Mouse (Mus musculus) T-helper 1 cell (primary cell): ENCODE data around the gene Nacc2.

Source experiments
- in situ Hi-C: fragments of 300-600 bp; cut with MboI, MseI; formaldehyde crosslinking; loops from one replicate; pipeline ENCODE4 v1.15.1; 2025; ENCODE audit warnings: high pct_unique_total_duplicates

Nacc2 gene

DNA sequence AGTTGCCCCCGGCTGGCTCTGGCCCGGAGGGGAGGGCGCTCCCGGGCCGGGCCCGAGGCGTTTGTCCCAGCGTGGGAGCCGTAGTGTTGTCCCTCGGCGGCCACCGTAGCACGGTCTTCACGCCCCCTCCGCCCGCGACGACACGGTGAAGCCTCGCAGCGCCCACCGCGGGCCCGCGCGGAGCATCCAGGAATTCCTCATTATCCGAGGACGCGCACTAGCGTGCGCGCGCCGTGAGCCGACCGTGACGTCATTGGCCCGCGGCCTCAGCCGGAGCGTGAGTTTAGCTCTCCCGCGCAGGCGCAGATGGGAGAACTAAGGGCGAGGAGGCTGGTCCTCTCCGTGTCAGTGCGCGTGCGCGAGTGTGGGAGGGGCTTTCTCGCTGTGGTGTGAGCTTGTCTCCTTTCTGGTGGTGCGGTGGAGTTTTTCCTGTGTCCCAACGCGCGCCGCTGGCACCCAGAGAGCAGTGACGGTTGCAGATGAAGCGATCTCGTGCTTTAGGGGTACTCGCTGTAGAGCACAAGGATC is 17.3 kb upstream of the Nacc2 start:
- in situ Hi-C loops: loop anchor here (5.0 to 10.0 kb wide), 2 partner anchors 94 to 118 kb away; partner anchors contain the start of genes Qsox2 and Ubac1

DNA sequence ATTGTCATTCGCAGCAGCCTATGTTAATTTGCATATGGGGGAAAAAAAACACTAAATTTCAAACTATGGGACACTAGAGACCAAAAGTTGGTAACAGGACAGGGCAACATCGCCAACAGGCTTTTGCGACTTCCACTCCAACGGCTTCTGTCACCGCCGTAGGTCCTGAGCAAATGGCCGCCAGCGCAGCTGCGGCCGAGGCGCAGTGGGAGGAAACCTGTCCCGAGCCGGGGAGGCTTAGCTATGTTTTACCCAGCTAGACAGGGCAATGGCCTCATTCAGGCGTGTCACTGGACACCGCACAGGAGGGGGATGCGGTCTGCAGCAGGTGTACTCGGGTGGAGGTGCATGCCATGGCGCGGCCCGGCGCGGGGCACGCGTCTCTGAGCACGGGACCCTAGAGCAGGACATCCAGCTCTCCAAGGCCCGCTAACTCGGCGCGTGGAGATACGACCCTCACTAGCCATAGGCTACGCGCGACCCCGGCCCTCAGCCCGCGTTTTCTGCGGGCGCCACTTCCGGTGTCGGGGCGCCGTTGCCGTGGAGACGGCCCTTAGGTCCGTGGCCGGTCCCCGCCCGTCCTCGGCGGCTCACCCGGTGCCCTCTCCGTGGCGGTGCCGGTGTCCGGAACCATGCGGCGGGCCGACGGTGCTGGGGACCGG is 16.7 kb upstream of the Nacc2 start:
- in situ Hi-C loops: loop anchor here (5.0 to 10.0 kb wide), 2 partner anchors 95 to 117 kb away; partner anchors contain the start of genes Qsox2 and Ubac1

DNA sequence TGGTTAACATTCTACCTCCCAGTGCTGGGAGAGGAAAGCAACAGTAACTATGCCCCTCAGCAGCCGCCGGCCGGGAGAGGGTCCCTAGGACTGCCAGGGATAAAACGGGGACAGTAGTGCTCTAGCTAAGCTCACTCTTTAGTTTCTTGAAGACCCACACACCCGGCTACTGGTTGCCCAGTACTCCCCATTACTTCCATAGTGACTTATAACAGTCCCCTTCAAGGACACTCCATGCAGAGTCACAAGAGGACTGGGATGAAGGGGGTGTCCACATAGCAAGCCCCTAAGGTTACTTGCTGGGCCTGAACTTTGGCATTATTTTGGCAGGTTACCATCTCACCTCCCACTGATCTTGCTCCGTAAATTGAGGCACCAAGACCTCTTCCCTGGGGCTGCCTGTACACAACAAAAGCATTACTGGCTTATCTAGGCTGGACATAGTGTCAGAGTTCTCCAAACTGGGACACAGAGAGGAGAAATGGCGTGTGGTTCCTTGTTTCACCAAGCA is 16.1 kb upstream of the Nacc2 start:
- in situ Hi-C loops: no loop called here

DNA sequence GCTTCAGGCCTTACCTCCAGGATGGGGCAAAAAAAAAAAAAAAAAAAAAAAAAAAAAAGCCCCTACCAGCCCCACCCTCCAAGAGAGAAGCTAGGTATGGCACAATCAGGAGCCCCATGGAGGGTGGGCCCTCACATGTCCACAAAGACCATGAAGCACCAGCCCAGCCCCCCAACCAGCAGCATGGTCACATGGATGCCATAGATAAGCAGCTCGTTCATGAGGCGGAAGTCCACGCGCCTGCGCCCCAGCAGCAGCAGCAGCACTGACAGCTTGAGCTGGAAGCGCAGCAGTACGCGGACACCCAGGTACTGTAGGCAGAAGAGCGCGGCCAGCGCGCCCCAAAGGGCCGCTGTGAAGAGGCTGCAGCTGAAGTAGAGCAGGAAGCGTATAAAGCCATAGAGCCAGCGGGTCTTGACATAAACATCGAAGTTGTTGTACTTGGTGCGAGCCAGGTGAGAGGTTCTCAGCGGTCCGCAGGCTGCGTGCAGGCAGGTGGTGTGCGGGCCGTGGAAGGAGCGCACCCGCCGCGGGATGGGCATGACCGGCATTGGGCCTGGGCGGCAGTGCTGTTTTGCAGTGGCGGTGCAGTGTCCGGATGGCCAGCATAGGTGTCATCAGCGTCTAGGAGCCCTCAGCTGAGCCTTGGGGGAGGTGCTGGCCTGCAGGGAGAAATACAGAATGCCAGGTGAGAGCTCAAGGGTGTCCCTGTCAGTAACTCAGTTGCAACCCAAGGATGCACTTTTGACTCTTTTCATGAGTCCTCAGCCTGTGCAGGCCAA is 15.4 kb upstream of the Nacc2 start:
- in situ Hi-C loops: no loop called here

DNA sequence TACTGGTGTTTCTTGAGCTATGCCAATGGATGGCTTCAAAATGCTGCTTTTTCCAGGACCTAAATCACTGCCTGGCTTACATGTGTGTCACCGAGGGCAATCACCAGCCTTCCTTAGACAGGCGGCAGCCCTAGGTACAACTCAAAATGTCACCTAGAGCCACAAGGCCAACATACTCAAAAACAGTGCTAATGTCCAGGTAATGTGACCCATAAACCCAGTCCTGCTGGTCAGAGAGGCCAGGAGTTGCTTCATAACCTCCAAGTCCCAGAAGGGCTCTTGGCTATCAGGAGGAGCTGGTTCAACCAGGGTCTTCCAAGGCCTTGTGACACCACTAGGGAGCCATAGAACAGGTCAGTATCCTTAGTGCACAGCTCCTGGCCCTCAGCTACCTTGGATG is 11.6 kb upstream of the Nacc2 start:
- in situ Hi-C loops: no loop called here

DNA sequence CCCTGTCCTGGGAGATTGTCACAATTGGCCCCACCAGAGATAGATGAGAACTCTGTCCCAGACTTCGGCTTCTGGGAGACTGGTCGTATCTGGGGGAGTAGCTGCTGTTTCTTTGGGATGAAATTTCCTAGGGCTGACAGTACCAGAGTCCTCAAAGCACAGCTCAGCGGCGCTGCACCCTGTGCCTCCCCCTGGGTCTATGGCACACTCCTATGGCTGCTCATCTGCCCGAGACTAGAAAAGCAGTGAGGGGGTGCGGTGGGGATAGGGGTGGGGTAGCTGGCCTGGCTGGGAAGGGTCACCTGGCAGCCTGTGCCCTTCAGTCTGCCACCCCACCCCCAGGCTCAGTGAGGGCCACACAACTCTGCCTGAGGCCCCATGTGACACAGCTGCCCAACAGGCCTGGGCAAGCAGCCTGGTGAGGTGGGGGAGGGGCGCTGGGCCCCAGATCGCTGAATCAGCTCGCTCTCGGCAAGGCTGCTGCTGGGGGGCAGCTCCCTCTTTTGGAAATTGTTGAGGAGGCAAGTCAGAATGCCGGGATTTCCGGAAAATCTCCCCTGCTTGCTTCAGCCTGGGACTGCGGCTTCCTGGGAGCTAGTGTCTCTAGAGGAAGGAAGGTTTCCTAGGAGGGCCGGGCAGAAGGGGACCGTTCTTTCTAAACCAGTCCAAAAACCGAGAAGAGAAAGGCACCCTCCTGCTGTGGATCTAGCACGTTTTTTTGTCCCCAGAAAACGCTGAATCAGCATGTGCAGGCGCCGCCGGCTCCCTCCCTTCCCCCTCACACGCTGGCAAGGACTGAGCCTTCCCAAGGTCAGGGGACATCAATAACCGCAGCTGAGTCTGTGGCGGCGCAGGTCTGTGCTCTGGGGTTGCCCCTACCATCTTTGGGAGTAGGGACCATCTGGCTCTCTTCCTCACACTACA is 9.9 kb upstream of the Nacc2 start:
- in situ Hi-C loops: no loop called here

DNA sequence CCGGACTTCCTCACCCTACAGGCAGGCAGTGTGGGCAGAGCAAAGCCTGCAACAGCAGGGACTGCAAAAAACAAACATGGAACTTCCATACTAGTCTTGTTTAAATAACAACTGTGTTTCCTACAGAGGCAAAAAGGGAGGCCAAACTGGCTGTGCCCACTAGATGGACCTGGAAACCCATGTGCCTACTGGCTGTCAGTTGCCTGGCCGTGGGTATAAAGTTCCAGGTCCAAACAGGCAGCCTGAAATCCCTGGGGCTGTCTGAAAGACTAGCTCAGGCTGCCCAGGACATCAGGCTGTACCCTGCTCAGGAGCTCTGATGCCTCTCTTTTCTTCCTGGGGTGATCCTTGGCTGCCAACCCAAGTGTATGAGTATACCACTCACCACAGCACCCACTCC is 8.3 kb upstream of the Nacc2 start:
- in situ Hi-C loops: no loop called here

DNA sequence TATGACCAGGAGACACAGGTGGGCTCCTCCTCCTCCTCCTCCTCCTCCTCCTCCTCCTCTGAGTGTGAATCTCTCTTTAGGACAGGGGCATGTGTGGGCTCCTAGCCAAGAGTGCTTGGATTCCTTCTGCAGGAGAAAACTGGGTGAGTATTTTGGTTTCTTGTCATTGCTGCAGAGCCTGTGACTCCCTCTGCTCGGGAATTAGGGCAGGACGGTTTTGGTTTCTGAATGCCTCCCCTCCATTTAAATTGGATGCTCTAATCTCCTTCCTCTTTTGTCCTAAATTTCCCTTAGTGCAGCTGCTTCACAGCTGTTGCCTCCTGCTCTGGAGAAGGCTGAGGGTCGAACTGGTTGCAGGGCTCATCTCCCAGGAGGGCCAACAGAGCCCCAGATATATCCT is 6.9 kb upstream of the Nacc2 start:
- in situ Hi-C loops: no loop called here

DNA sequence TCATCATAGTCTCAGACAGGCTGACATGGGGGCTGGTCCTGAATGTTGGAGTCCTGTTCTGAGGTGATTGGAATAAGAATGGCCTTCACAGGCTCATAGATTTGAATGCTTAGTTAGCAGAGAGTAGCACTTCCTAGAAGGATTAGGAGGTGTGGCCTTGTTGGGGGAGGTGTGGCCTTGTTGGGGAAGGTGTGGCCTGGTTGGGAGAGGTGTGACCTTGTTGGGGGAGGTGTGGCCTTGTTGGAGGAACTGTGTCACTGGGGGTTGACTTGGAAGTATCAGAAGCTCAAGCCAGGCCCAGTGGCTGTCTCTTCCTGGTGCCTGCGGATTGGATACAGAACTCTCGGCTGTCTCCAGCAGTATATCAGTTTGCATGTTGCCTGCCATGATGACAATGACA is 6.3 kb upstream of the Nacc2 start:
- in situ Hi-C loops: no loop called here

DNA sequence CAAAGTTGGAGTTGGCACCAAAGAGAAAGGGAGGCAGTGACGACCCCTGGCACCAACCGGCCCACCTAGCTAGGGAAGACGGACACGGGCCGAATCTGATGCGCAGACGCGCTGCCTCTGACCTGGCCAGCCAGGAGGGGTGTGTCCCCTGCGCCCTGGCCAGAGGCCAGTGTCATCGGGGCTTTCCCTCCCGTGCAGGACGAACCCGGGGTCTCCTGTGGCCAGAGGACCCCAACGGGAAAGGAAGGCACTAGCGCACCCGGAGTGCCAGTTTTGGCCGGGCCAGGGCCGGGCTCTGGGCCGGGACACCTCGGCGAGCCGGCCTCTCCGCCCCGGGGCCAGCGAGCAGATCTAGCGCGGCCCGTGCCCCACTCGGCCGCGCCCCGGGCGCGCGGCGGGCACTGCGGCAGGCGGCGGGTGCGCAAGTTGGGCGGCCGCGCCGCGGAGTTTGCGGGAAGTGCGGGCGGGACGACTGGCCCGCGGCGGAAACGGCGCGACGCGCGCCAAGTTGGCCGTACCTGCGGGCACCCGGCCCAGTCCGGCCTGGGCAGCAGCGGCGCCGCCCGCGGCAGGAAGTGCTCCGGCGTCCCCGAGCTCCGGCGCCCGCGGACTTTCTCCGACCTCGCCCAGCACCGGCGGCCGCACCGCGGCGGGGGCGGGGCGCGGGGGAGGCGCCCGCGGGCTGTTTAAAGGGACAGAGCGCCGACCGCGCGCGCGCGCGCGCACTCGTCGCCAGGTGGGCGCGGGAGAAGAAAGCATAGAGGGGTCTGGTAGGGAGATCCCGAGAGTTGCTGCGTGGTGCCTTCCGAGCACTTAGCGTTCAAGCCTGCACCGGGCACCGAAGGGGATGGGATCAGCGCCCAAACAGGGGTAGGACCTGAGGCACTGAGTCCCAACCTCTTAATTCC is 595 bp downstream of the Nacc2 start:
- in situ Hi-C loops: no loop called here

DNA sequence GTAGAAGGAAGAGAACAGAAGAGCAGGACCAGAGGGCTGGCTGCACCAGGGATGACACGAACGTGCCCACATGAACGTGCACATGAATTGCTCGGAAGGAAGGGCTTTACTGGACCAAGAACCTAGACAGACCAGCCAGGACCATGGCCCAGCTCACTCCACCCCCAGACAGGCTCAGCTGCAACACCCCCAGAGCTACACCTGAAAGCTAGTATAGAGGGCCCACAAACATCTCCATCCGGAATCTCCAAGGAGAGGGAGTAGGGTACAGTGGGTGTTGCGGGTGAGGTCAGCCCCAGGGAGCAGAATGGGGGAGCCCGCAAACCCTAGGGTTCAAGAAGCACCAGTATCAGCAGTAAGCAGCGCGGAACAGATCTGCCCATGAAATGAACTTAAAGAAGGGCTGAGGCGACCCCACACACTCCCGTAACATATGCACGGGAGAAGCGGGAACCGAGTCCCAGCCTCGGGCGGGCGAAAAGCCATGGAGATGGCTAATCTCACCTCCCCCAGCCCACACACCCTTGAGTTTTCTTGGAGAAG is 1.4 kb downstream of the Nacc2 start:
- in situ Hi-C loops: no loop called here

DNA sequence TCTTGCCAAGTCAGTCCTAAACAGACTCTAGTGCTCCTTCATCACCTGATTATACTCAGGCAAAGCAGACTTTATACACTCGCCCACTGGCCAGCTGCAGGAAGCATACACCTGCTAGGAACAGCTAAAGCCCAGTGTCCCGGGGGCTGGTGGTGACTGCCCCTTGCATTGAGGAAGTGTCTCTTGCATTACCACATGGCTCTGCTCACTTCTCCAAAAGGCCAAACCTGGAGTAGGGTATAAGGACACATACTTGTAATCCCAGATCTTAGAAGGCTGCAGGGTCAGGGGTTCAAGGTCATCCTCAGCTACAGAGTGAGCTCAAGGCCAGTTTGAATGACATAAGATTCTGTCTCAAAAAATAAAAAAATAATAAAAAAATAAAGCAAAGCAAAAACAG is 3.4 kb downstream of the Nacc2 start:
- in situ Hi-C loops: no loop called here

DNA sequence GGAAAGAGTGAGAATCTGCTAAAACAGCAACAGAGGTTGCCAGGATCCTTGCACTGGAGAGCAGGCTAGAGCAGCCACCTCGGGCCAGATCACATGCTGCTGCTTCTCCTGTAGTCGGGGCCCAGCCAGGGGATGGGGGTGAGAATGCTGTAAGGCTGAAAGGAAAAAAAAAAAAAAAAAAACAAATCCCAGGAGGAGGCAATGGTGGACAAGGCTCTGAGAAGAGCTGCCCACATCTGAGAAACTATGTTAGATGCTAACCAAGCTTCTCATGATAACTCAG is 3.8 kb downstream of the Nacc2 start:
- in situ Hi-C loops: no loop called here

DNA sequence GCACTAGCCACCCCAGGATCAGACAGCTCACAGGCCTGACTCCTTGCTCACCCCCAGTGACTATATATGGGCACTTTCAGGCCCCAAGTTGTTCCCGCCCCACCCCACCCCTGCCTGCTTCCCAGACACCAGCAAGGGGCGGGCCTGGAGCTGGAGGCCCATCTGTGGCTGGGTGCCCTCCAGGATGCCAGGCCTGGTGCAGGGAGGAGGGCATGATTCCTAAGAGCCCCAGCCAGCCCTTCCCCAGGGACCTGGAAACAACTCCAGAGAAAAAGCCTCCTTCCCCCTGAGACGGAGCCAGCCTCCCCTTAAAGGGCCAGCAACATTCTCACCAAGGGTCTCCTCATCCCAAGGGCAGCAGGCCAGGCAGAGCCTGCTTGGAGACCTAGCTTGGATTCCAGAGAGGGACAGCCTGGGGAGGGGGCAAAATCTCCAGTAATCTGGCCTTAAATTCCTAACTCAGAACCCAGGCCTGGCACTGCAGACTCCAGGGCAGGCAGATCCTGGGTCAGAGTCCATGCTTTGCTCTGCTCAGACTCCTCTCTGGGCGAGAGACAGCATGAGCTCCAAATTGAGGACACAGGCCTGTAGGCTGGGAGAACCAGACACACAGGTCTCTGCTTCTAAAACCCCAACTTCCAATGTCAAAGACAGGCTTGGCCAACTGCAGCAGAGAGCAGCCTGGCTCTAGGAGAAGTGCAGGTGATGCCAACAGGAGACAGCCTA is 4.3 kb downstream of the Nacc2 start:
- in situ Hi-C loops: no loop called here

DNA sequence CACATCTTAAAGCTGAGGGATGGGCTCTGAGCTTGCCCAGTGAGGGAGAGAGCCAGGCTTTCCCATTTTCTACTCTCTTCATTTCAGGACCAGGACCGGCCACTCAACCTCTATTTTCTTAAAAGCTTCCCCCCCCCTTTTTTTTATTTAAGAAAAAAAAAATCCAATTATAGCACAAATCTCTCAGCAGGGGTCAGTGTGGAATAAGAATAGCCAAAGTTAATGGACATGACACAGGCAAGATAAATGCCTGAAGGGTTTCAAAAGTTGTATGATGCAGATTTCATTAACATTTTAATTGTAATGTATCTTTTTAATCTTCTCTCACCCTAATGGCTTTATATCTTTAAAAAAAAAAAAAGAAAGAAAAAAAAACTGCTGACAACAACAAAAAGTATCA is 5.4 kb downstream of the Nacc2 start:
- in situ Hi-C loops: no loop called here

DNA sequence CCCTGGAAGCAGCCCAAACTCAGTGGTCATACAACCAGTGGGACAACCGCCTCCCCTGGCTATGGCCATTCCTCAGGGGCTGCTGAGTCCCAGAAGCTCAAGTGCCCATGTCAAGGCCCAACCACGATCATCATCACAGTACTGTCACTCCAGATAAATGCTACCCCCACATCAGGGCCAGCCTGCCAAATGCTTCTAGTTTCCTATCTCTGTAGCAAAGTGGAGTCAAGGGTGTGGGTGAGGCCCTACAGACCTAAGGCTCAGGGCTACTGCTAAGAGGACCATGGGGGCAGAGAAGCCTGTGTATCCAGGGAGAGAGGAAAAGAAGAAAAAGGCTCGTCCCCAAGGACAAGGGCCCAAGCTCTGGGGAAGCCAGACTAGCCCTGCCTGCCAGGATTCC is 6.5 kb downstream of the Nacc2 start:
- in situ Hi-C loops: no loop called here

DNA sequence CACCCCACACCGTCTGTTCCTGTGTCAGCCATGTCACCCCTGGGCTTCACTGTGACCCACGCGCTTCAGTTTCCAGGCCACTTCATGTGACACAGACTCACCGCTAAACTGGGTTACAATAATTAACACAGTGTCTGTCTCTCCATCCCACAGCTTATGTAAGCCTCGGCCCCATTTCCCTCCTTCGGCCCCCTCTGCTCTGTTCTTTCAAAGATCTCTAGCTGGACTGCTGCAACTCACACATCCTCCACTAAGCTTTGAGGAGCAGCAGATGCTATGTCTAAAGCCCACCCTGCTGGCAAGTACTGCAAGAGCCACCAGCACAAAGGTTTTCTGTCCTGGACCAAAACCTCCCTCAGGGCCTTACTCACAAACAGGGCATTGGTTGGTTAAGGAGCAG is 7.8 kb downstream of the Nacc2 start:
- in situ Hi-C loops: no loop called here

DNA sequence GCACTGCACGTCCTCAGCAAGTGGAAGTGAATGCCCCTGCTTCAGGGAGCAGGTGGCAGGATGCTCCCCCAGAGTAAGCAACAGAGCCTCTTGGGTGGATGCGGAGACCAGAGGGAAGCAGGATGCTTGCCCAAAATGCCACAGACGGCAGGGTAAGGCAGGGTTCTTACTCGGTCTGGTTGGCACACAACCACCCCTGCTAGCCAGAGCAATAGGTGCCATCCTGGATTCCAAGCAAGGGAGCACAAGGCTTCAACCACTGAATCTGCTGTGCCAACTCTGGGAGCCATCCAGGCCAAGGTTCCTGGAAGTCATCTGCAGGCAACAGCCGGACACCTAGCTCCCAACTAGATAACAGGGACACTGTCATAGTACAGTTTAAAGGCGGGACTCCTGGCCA is 14.8 kb downstream of the Nacc2 start:
- in situ Hi-C loops: no loop called here

DNA sequence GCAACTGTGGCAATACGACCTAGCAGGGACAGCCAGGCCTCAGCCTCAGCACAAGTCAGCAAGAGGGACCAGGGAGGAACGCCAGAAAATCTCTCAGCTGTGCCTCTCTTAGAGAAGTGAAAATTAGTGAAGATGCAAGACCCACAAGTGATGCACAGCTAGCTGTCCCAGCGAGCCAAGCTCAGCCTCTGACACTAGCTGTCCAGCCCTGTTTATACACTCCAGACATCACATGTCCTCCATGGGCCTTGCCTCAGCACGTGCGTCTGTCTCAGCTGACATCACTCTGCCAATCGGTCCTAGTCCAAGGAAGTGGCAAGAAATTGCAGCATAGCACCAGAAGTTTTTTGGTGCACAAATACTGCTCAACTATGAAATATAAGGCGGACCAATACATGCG is 16.0 kb downstream of the Nacc2 start:
- in situ Hi-C loops: no loop called here

DNA sequence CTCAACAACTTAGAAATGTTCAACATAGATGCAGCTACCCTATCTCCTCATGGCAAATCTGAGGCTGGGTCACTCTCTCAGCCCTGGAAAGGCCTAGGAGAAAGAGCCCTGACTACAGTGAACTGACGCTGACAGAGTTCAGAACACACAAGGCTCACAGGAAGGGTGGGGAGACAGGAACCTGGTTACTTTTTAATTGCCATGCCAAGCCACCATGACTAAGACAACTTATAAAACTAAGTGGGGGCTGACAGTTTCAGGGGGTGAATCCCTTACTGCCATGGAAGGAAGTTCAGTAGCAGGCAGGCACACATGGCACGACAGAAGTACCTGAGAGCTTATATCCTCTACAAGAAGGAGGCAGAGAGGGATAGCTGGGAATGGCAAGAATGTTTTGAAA is 16.8 kb downstream of the Nacc2 start:
- in situ Hi-C loops: no loop called here
